Mouse (Mus musculus) retina, adult 2 months (tissue): Measurements from ENCODE around the gene Mllt3.

Experiments
- DNase-seq: peaks from one replicate; pipeline ENCODE4 v3.0.0-alpha.2; 2012; ENCODE audit warnings: low read depth, low spot score

Gene Mllt3

DNA sequence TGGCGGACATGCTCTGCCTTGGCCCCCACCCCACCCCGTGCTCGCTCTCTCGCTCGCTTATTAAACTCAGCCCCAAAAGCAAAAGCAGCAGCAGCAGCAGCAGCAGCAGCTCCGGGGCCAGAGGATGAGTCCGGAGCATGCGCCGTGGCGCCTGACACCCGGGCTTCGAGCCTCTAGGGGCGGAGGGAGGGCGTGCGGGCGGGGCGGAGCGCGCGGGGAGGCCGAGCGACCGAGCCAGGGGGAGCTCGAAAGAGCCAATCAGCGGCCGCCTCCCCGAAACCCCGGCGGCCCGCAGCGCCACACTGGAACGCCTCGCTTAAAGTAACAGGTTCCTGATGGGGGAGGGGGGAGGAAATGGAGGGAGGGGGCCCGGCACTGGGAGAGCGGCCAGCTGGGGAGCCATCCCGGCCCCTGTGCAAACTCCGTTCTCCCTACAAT, at the start of gene Mllt3:
Gene Mllt3, minus strand, starts transcription at position 149 of the 438 bp plus-strand sequence.
- peak; percentile 85 for DNase-seq

DNA sequence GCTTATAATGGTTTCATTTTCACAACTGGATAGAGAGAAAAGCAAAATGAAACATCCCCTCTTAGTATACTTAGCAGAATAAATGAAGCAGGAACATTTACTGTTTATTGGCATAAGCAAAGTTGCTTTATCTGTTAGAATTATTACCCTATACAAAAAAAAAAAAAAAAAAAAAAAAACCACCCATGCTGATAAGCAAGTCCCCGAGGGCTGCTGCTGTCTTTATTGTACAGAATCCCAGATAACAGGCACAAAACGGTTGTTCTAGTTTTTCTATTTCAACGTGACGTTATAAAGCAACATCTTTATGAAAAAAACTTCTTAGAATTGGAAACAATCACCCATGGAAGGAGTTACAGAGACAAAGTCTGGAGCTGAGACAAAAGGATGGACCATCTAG, 49.2 kb upstream of the Mllt3 start:
- DNase-seq = no peak

DNA sequence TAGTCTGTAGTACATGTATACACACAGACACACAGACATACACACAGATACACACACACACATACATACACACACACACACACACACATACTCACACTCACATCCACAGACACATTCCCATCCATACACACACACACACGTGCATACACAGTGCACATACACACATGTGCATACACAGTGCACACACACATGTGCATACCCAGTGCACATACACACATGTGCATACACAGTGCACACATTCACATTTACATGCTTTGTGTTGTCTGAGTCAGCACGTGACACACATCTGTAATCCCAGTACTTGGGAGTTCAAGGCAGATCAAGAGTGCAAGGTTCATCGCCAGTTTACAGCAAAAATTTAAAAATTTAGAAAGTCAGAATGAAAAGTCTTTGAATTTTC, 48.7 kb upstream of the Mllt3 start:
- no peak for DNase-seq

GRCm38 (mm10) chr4:88081417-88081816, 48.3 kb upstream of the Mllt3 start:
- no peak for DNase-seq

GRCm38 (mm10) chr4:88078983-88079382, 45.8 kb upstream of the Mllt3 start:
- DNase-seq = no peak

DNA sequence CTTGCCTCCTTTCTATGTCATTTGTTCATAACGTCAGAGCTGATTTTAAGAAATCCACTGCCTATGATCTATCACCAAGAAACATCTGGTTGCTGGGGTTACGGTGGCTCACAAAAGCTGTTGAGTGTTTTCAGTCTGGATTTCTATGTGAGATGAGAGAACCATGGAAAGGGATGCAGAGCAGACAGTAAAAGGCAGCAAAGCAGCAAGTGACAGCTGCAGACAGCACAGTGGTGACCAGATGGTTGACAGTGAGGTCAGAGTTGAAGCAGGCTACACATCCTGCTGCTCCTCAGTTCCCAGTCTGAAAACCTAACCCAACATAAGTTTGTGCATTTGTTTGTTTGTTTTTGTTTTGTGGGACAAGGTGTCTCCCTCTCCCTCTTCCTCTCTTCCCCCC, 42.2 kb upstream of the Mllt3 start:
- DNase-seq = no peak

- DNase-seq = no peak
These were observed 13.1 kb upstream of the Mllt3 start for GRCm38 (mm10) chr4:88046280-88046679.

GRCm38 (mm10) chr4:88045151-88045550, 12.0 kb upstream of the Mllt3 start:
- DNase-seq = no peak

DNA sequence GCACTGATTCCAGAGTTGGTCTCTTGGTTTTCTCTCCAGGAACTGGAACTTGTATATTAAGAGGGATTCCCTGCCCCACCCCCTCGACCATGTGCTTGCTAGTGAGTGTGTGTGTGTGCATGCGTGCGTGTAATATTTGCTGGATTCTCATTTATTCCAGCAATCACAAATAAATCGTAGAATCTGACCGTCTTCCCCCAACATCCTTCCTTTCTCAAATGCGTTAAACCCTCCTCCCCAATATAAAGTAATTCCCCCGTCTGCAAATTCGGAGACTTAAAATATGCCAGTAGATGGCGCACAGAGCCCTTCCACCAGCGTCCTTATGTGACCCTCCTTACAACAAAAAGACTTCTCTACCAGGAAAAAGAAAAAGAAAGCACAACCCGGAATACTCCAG, 2.2 kb upstream of the Mllt3 start:
- DNase-seq = no peak

DNA sequence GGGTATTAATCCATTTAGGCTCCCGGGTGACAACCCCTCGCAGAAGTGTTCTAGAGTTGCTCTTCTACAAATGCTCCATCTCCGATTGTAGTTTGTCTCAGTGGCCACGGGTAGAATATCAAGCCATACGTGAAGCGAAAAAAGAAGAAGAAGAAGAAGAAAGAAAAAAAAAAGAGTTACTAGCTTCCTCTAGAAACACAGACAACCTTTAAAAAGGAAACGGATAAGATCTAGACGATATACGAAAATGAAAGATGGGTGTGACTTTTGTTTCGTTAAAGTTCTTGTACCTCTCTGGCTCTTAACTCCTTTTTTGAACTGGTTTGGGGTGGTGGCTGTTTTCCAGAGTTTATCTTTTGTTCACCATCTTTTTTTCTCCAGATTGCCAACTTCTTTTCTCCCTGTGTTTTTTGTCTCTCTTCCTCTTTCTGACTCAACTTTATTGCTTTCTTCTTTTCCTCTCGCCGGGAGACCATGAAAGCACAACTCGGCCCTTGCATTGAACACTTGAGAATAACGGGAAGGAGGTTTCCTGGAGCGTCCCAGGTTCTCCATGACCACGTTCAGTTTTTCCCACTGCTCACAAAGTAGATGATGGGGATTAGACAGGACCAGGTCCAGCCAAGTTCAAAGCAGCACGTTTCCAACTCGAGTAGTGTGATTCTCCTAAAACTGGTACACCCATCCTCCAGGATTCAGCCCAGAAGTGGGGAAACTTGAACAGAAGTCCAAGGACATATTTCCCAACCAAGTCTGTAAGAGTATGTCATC, 1.4 kb upstream of the Mllt3 start:
- DNase-seq = no peak

DNA sequence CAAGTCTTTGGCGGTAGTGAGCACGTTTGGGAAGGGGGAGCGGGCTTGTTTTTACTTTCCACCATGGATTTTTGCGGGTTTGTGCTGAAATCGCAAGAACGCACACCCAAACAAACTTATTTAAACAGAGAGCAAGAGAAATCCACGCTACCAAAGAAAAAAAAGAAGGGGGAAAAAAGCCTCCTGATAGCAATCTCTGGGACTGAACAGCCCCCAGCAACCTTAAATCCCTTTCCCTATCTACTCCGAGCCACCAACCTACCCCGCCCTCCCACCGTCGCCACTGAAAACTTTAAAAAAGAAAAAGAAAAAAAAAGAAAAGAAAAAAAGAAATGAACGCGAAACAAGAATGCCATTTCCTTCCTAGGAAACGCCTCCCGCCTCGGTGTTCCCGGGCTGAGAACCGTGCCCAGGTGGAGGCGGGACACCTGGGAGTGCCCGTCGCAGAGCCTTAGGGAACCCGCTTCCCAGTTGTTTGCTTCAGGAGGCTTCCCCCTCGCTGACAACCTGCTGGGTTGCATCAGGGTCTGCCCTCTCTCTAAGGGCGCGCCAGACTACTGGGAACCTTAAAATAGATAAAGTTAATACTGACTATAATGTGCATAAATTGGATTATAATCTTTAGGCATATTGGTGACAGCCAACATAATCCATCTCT, 694 bp upstream of the Mllt3 start:
- DNase-seq = no peak

DNA sequence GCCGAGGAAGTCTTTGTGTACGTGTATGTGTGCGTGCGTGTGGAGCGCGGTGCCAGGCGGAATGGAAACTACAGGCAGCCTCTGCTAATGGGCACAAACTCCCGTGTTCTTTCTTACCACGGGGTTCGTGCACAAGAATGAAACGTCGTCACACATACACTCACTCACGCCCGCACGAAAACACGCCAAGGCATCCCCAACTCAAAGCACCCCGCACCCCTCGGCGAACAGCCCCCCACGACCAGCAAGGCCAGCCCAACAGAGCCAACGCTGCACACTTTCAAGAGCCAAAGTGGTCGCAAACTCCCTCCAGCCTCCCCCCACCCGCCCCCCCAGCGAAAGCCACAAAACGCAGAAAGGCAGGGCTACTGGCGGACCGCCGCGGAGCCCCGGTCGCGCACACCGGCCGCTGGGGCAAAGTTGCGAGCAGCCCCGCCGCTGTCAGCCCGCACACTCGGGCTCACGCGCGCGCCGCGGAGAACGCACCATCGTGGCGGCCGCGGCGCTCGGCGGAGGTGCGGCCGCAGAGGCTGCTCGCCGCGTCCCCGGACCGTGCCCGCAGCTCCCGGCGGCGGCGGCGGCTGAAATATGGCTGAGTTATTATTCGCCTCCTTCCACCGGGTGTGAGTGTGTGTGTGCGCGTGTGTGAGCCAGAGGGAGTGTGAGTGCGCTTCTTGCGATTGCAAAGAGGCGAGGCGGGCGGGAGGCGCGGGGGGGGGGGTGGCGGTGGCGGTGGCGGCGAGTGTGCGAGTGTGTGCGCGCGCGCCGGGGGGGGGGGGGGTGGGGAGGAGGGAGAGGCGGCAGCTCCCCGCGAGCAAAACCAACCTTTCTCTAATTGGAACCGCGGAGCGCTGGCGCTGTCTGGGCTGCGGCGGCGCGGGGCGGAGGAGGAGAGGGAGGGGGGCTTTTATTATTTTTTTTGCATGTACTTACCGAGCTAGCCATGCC, 739 bp downstream of the Mllt3 start:
- no peak for DNase-seq

GRCm38 (mm10) chr4:88031211-88032150, 1.7 kb downstream of the Mllt3 start:
- no peak for DNase-seq

GRCm38 (mm10) chr4:88023567-88023966, 9.6 kb downstream of the Mllt3 start:
- DNase-seq = no peak

GRCm38 (mm10) chr4:88022623-88023022, 10.5 kb downstream of the Mllt3 start:
- DNase-seq = no peak

DNA sequence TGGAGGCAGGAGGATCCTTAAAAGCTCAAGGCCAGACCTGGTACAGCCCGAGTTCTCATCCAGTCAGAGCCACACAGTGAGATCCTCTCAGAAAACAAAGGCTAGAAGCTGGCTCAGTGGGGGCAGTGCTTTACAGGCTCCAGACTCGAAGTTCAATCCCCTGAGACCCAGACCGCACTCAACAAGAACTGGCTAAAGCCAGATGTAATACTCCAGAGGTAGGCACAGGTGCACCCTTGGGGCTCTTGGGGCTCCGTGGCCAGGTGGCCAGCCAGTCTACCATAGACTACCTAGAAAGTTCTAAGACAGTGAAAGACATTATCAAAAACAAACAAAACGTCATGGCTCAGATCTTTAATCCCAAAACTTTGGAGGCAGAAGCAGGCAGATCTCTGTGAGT, 12.7 kb downstream of the Mllt3 start:
- DNase-seq = no peak

DNA sequence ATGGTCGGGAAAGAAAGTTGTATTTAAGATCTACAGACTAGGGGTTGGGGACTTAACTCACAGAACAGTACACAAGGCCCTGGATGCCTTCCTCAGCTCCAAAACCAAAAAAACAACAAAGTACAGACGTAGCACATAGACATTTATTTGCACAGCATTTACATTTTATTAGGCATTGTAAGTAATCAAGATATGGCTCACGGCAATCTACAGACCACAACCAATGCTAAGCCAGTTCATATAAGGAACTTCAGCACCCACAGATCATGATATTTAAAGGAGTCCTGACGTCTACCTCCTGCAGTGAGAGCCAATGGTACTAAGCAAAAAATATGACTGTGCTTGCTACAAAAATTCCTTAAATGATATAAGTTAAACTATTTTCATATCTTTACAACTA, 13.5 kb downstream of the Mllt3 start:
- DNase-seq = no peak

DNA sequence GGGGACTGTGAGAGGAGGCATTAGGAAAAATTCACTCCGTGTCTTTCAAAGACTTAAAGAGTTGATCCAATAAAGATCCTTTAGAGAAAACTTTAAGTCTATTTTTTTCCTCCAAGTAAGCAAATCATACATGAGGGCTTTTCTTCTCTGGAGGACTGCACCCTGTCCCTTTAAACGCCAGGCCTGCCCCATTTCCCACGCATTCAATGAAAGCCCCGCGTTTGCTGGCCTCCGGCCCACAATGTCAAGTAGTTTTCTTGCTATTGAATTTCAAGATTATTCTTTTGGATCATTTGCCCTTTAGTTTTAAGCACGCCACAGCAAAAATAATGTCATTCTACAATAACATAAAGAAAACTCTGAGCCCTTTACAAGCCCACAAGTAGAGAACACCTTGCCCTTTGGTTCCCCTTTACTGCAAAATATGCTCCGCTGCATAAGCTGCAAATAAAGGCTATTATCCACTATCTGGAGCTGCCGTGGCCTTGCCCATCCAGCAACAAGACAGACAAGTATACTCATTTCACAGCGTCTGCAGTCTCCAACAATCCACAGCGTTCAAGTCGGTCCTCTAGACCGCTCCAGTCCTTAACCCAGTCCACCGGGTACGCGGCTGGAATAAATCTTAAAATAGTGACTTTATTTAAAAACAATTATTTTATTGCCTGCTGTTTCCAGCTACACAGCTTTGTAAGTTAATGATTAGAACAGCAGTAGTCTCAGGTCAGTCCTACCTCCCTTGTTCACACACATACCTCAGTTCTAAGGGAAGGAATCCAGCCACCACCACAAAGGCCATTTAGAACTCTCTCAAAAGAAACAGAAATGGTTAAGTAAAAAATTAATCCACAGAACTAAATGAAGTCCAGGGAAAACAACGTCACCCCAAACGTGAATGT, 15.5 kb downstream of the Mllt3 start:
- DNase-seq = no peak

GRCm38 (mm10) chr4:88015765-88016164, 17.4 kb downstream of the Mllt3 start:
- DNase-seq = no peak

- DNase-seq = no peak
These were observed 17.9 kb downstream of the Mllt3 start for GRCm38 (mm10) chr4:88015261-88015660.
